Mouse (Mus musculus) testis, adult 2 months (tissue): Measurements from ENCODE around the gene Tnpo2. TPM values are rescaled to one million over a fixed set of nuclear protein-coding genes. Genes with fewer than 3 reads are reported as not detected.

Experiments used
- H3K27ac ChIP-seq: fragments of 200-500 bp; 2 replicates; pipeline ENCODE4 v1.5.1; 2012; ENCODE audit warnings: low read depth, low read length; ENCODE audit not compliant: control insufficient read depth, insufficient read depth
- H3K27me3 ChIP-seq: fragments of 200-500 bp; 2 replicates; pipeline ENCODE4 v1.6.1; 2012; ENCODE audit warnings: mild to moderate bottlenecking, low read length, moderate library complexity; ENCODE audit not compliant: control insufficient read depth, insufficient read depth
- H3K36me3 ChIP-seq: fragments of 200-500 bp; 2 replicates; pipeline ENCODE4 v1.6.1; 2012; ENCODE audit warnings: mild to moderate bottlenecking, low read length; ENCODE audit not compliant: control insufficient read depth, insufficient read depth
- H3K4me1 ChIP-seq: fragments of 200-500 bp; 2 replicates; pipeline ENCODE4 v1.6.1; 2012; ENCODE audit warnings: low read length; ENCODE audit not compliant: control insufficient read depth, insufficient read depth
- H3K4me3 ChIP-seq: fragments of 200-500 bp; 2 replicates; pipeline ENCODE4 v1.5.1; 2012; ENCODE audit warnings: low read depth, mild to moderate bottlenecking, low read length, moderate library complexity, mixed read lengths; ENCODE audit not compliant: control insufficient read depth
- CTCF ChIP-seq: fragments of 200-500 bp; IDR thresholded peaks from 2 replicates; pipeline ENCODE4 v1.5.1; 2012; ENCODE audit warnings: low read depth, mild to moderate bottlenecking, inconsistent platforms, low read length, moderate library complexity; ENCODE audit not compliant: control insufficient read depth, insufficient read depth, insufficient replicate concordance
- POLR2A ChIP-seq: fragments of 200-500 bp; IDR thresholded peaks from 2 replicates; pipeline ENCODE4 v1.6.1; 2012; ENCODE audit warnings: low read depth, mild to moderate bottlenecking, inconsistent platforms, low read length, moderate library complexity; ENCODE audit not compliant: control insufficient read depth
- polyA plus RNA-seq: library from polyadenylated mRNA; depleted of rRNA; stranded (reverse); fragments of >200 nt; gene quantifications from 2 replicates; pipeline ENCODE4 v1.2.3, GENCODE M21; 2012; rRNA removed

Tnpo2 gene
- polyA plus RNA-seq, 1 experiment: 44.9 TPM

DNA sequence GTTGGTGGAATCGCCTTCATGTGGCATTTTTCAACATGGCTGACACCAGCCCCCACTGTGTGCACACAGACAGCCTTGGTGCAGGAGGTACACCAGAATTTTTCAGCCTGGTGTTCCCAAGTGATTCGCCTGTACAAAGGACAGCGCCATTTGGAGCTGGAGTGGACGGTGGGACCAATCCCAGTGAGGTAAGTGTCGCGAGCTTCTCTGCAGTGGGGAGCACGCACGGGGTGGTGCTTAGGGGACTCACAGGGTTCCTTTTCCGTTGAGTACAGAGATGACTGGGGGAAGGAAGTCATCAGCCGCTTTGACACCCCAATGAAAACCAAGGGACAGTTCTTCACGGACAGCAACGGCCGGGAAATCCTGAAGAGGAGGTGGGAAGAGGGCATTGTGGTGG, 58.3 kb downstream of the Tnpo2 start:
- no peak overlapping the region for H3K4me3 ChIP-seq
- H3K4me1 ChIP-seq: peaks cover 2% of the 10 kb centered on the region
- no peak overlapping the region for H3K27ac ChIP-seq
- H3K27me3 ChIP-seq: no peaks in the 10 kb centered on the region
- TF ChIP-seq CTCF (no peak), POLR2A (no peak)
- no peaks in the 10 kb centered on the region; the same call in 1 of the 2 replicates for H3K36me3 ChIP-seq

GRCm38 (mm10) chr8:85095566-85095965, 58.9 kb downstream of the Tnpo2 start:
- H3K4me1 ChIP-seq: peaks cover 2% of the 10 kb centered on the region
- TF ChIP-seq POLR2A: no peak
- TF ChIP-seq CTCF: no peak
- H3K4me3 ChIP-seq: no peak overlapping the region
- no peaks in the 10 kb centered on the region for H3K27me3 ChIP-seq
- H3K27ac ChIP-seq: no peak overlapping the region
- no peaks in the 10 kb centered on the region; the same call in 1 of the 2 replicates for H3K36me3 ChIP-seq

GRCm38 (mm10) chr8:85096196-85096595, 59.5 kb downstream of the Tnpo2 start:
- Histone ChIP-seq H3K36me3 (no peaks in the 10 kb centered on the region; the same call in 1 of the 2 replicates), H3K27ac (no peak overlapping the region), H3K4me1 (peaks cover 2% of the 10 kb centered on the region), H3K27me3 (no peaks in the 10 kb centered on the region), H3K4me3 (no peak overlapping the region)
- TF ChIP-seq CTCF: no peak
- no peak for TF ChIP-seq POLR2A

GRCm38 (mm10) chr8:85096850-85097249, 60.1 kb downstream of the Tnpo2 start:
- Histone ChIP-seq H3K36me3 (no peaks in the 10 kb centered on the region; the same call in 1 of the 2 replicates), H3K4me1 (peaks cover under 1% of the 10 kb centered on the region; the same call in 1 of the 2 replicates), H3K4me3 (no peak overlapping the region), H3K27me3 (no peaks in the 10 kb centered on the region), H3K27ac (no peak overlapping the region)
- TF ChIP-seq POLR2A: no peak
- no peak for TF ChIP-seq CTCF

DNA sequence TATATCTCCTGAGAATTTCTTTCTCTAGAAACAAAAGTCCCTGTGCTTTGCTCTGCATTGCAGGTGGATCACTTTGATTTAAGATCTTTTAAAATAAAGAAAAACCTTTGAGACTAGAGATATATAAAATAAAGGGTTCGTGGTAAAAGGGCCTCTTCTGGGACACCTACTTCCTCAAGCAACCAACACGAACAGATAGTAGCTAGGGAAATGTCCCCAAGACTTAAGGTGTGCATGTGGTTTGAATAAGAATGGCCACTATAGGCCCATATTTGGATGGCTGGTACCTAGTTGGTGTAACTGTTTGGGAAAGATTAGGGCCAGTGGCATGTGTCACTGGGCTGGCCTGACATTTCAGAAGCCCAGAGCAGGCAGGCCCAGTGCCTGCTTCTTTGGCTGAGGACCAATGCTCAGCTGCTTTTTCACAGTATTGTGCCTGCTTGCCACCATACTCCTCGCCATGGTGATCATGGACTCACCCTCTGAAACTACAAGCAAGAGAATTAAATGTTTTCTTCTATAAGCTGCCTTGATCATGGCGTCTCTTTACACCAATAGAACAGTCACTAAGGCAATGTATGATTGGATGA, 63.5 kb downstream of the Tnpo2 start:
- Histone ChIP-seq H3K27ac (no peak overlapping the region), H3K4me3 (no peak overlapping the region), H3K4me1 (no peaks in the 10 kb centered on the region), H3K36me3 (no peaks in the 10 kb centered on the region; the same call in 1 of the 2 replicates), H3K27me3 (no peaks in the 10 kb centered on the region)
- TF ChIP-seq POLR2A (no peak), CTCF (no peak)

Other genes with a start within 250 kb of the Tnpo2 start
- gene Nfix, start 236.6 kb upstream of the Tnpo2 start, polyA plus RNA-seq: 4.3 and 5.0 TPM in 2 replicates
- gene Dand5, start 214.1 kb upstream of the Tnpo2 start, polyA plus RNA-seq: 27.1 and 29.7 TPM in 2 replicates
- 9.4 and 12.0 TPM in 2 replicates for gene Gadd45gip1, start 205.4 kb upstream of the Tnpo2 start, polyA plus RNA-seq
- gene Rad23a, start 196.2 kb upstream of the Tnpo2 start, polyA plus RNA-seq: 106 and 110 TPM in 2 replicates
- gene Calr, start 190.0 kb upstream of the Tnpo2 start, polyA plus RNA-seq: 318 and 384 TPM in 2 replicates
- 50.4 and 55.7 TPM in 2 replicates for gene Farsa, start 179.9 kb upstream of the Tnpo2 start, polyA plus RNA-seq
- 101 and 138 TPM in 2 replicates for gene Syce2, start 164.8 kb upstream of the Tnpo2 start, polyA plus RNA-seq
- 8.1 and 10.5 TPM in 2 replicates for gene Gcdh, start 143.0 kb upstream of the Tnpo2 start, polyA plus RNA-seq
- gene Klf1, start 135.0 kb upstream of the Tnpo2 start, polyA plus RNA-seq: 0.36 and 0.48 TPM in 2 replicates
- 1.6 and 2.1 TPM in 2 replicates for gene Dnase2a, start 128.4 kb upstream of the Tnpo2 start, polyA plus RNA-seq
- 1.5 and 1.6 TPM in 2 replicates for gene Mast1, start 99.6 kb upstream of the Tnpo2 start, polyA plus RNA-seq
- 0.30 and 0.32 TPM in 2 replicates for gene Rtbdn, start 89.9 kb upstream of the Tnpo2 start, polyA plus RNA-seq
- 477 and 542 TPM in 2 replicates for gene Gm49661, start 67.5 kb upstream of the Tnpo2 start, polyA plus RNA-seq
- gene Prdx2, start 67.3 kb upstream of the Tnpo2 start, polyA plus RNA-seq: 59.6 and 68.5 TPM in 2 replicates
- gene Rnaseh2a, start 67.1 kb upstream of the Tnpo2 start, polyA plus RNA-seq: 1,424 and 1,585 TPM in 2 replicates
- 5.7 and 9.3 TPM in 2 replicates for gene Junb, start 58.2 kb upstream of the Tnpo2 start, polyA plus RNA-seq
- 55.4 and 62.0 TPM in 2 replicates for gene Hook2, start 46.3 kb upstream of the Tnpo2 start, polyA plus RNA-seq
- 0.08 TPM in 1 of 2 replicates, not detected in the other for gene Best2, start 22.4 kb upstream of the Tnpo2 start, polyA plus RNA-seq
- gene Asna1, start 11.6 kb upstream of the Tnpo2 start, polyA plus RNA-seq: 203 and 208 TPM in 2 replicates
- 82.1 and 88.6 TPM in 2 replicates for gene Trir, start 10.1 kb upstream of the Tnpo2 start, polyA plus RNA-seq
- 83.8 and 91.5 TPM in 2 replicates for gene Fbxw9, start 23.1 kb downstream of the Tnpo2 start, polyA plus RNA-seq
- gene Gm5741, start 31.1 kb downstream of the Tnpo2 start, polyA plus RNA-seq: not detected in 2 replicates
- 20.0 and 22.2 TPM in 2 replicates for gene Dhps, start 34.8 kb downstream of the Tnpo2 start, polyA plus RNA-seq
- 32.1 and 32.6 TPM in 2 replicates for gene Wdr83os, start 43.8 kb downstream of the Tnpo2 start, polyA plus RNA-seq
- gene Wdr83, start 44.4 kb downstream of the Tnpo2 start, polyA plus RNA-seq: 21.1 and 21.4 TPM in 2 replicates
- 19.3 and 19.6 TPM in 2 replicates for gene Man2b1, start 46.4 kb downstream of the Tnpo2 start, polyA plus RNA-seq
- gene Zfp791, start 86.2 kb downstream of the Tnpo2 start, polyA plus RNA-seq: 0.21 and 0.24 TPM in 2 replicates
- not detected in 2 replicates for gene Cks1brt, start 115.0 kb downstream of the Tnpo2 start, polyA plus RNA-seq
- 0.53 and 0.61 TPM in 2 replicates for gene Olfr371, start 189.1 kb downstream of the Tnpo2 start, polyA plus RNA-seq